Mouse (Mus musculus) myocyte (in vitro differentiated cells): ENCODE measurements around the gene Sall1.

Source experiments
- POLR2A ChIP-seq: IDR thresholded peaks from one replicate; pipeline ENCODE4 v1.6.1; 2011; ENCODE audit warnings: low read depth, mild to moderate bottlenecking, control low read depth, moderate library complexity; ENCODE audit not compliant: insufficient read length
- POLR2AphosphoS2 ChIP-seq: IDR thresholded peaks from one replicate; pipeline ENCODE4 v1.6.1; 2011; ENCODE audit warnings: low read depth, control low read depth; ENCODE audit not compliant: insufficient read length

GRCm38 (mm10) chr8:89067499-89067898 lies 23.5 kb upstream of the Sall1 start:
- TF ChIP-seq POLR2A, result no peak
- no peak for TF ChIP-seq POLR2AphosphoS2
